Mouse (Mus musculus) E14TG2a.4 (cell line): ENCODE measurements around the gene Ipo11.
A peak's percentile ranks its signal among the peaks of the same experiment; 100 is the strongest.

ENCODE experiments used
- H3K27me3 ChIP-seq: 2 replicates; pipeline ENCODE4 v1.6.1; 2014; ENCODE audit warnings: low read length, control low read depth; ENCODE audit not compliant: insufficient read depth
- H3K36me3 ChIP-seq: 2 replicates; pipeline ENCODE4 v1.6.1; 2014; ENCODE audit warnings: low read length, control low read depth; ENCODE audit not compliant: insufficient read depth
- H3K4me1 ChIP-seq: replicated peaks from 2 replicates; pipeline ENCODE4 v1.6.1; 2014; ENCODE audit warnings: low read depth, low read length, control low read depth
- H3K4me3 ChIP-seq: replicated peaks from 2 replicates; pipeline ENCODE4 v1.5.1; 2014; ENCODE audit warnings: mild to moderate bottlenecking, low read length
- H3K9me3 ChIP-seq: 2 replicates; pipeline ENCODE4 v1.6.1; 2014; ENCODE audit warnings: low read length, control low read depth
- CTCF ChIP-seq: conservative IDR thresholded peaks from 2 replicates; pipeline ENCODE4 v1.5.1; 2014; ENCODE audit warnings: low read length
- NANOG ChIP-seq: IDR thresholded peaks from 2 replicates; pipeline ENCODE4 v1.6.1; 2014; ENCODE audit warnings: borderline replicate concordance, low read length, mixed read lengths
- POU5F1 ChIP-seq: IDR thresholded peaks from 2 replicates; pipeline ENCODE4 v1.6.1; 2014; ENCODE audit warnings: low read length, borderline replicate concordance

The Ipo11 gene

GRCm38 (mm10) chr13:106936256-106937137, at the start of gene Ipo11:
Ipo11 (minus strand) TSS chr13:106936958.
- H3K4me3 ChIP-seq: peak within 1 kb of the TSS; percentile 100
- H3K27me3 ChIP-seq: no peaks in the 10 kb centered on the region
- H3K36me3 ChIP-seq: peaks cover 4% of the 10 kb centered on the region; the same call in 1 of the 2 replicates
- TF ChIP-seq NANOG: no peak
- no peak for TF ChIP-seq CTCF
- no peak for TF ChIP-seq POU5F1
- H3K9me3 ChIP-seq: no peaks in the 10 kb centered on the region
- peaks cover 41% of the 10 kb centered on the region for H3K4me1 ChIP-seq

GRCm38 (mm10) chr13:106961496-106961895, 24.7 kb upstream of the Ipo11 start:
- peaks cover 6% of the 10 kb centered on the region for H3K4me1 ChIP-seq
- no peaks in the 10 kb centered on the region for H3K27me3 ChIP-seq
- H3K36me3 ChIP-seq: peaks cover 77% of the 10 kb centered on the region
- H3K9me3 ChIP-seq: no peaks in the 10 kb centered on the region
- no peak overlapping the region for H3K4me3 ChIP-seq
- TF ChIP-seq CTCF: no peak
- no peak for TF ChIP-seq POU5F1
- no peak for TF ChIP-seq NANOG

GRCm38 (mm10) chr13:106960557-106960956, 23.8 kb upstream of the Ipo11 start:
- no peak overlapping the region for H3K4me3 ChIP-seq
- no peaks in the 10 kb centered on the region for H3K9me3 ChIP-seq
- H3K4me1 ChIP-seq: peaks cover 6% of the 10 kb centered on the region
- H3K27me3 ChIP-seq: no peaks in the 10 kb centered on the region
- H3K36me3 ChIP-seq: peaks cover 81% of the 10 kb centered on the region
- TF ChIP-seq POU5F1 (no peak), NANOG (no peak), CTCF (no peak)

- Histone ChIP-seq H3K36me3 (peaks cover 84% of the 10 kb centered on the region), H3K27me3 (no peaks in the 10 kb centered on the region), H3K4me1 (peaks cover 6% of the 10 kb centered on the region), H3K9me3 (no peaks in the 10 kb centered on the region), H3K4me3 (no peak overlapping the region)
- no peak for TF ChIP-seq CTCF
- TF ChIP-seq POU5F1: no peak
- TF ChIP-seq NANOG: no peak
Observed at GRCm38 (mm10) chr13:106958286-106958685, 21.5 kb upstream of the Ipo11 start.

GRCm38 (mm10) chr13:106957554-106957953, 20.8 kb upstream of the Ipo11 start:
- TF ChIP-seq POU5F1 (no peak), NANOG (no peak), CTCF (no peak)
- Histone ChIP-seq H3K27me3 (no peaks in the 10 kb centered on the region), H3K4me1 (peaks cover 6% of the 10 kb centered on the region), H3K36me3 (peaks cover 84% of the 10 kb centered on the region), H3K9me3 (no peaks in the 10 kb centered on the region), H3K4me3 (no peak overlapping the region)

- H3K9me3 ChIP-seq: no peaks in the 10 kb centered on the region
- peaks cover 85% of the 10 kb centered on the region for H3K36me3 ChIP-seq
- H3K4me1 ChIP-seq: peaks cover 6% of the 10 kb centered on the region
- H3K4me3 ChIP-seq: no peak overlapping the region
- H3K27me3 ChIP-seq: no peaks in the 10 kb centered on the region
- no peak for TF ChIP-seq NANOG
- no peak for TF ChIP-seq CTCF
- no peak for TF ChIP-seq POU5F1
Observed at GRCm38 (mm10) chr13:106954880-106955279, 18.1 kb upstream of the Ipo11 start.

- TF ChIP-seq NANOG: no peak
- no peak for TF ChIP-seq POU5F1
- no peak for TF ChIP-seq CTCF
- Histone ChIP-seq H3K4me1 (peaks cover 36% of the 10 kb centered on the region), H3K27me3 (no peaks in the 10 kb centered on the region), H3K4me3 (peak overlapping the region; percentile 99), H3K36me3 (peaks cover 42% of the 10 kb centered on the region), H3K9me3 (no peaks in the 10 kb centered on the region)
Observed at GRCm38 (mm10) chr13:106947583-106947982, 10.8 kb upstream of the Ipo11 start.

GRCm38 (mm10) chr13:106946594-106947540, 10.1 kb upstream of the Ipo11 start, which contains the start of gene Dimt1:
Dimt1 (plus strand) TSS chr13:106947127.
- H3K4me1 ChIP-seq: peaks cover 41% of the 10 kb centered on the region
- no peaks in the 10 kb centered on the region for H3K9me3 ChIP-seq

More at GRCm38 (mm10) chr13:106946594-106947540, 10.1 kb upstream of the Ipo11 start, which contains the start of gene Dimt1:
- Histone ChIP-seq H3K4me3 (peak within 1 kb of the TSS; percentile 99), H3K36me3 (peaks cover 35% of the 10 kb centered on the region), H3K27me3 (no peaks in the 10 kb centered on the region)
- no peak for TF ChIP-seq POU5F1
- TF ChIP-seq CTCF: no peak
- no peak for TF ChIP-seq NANOG
